Mouse (Mus musculus): ENCODE results near the gene Hmg20b. TPM values are rescaled to one million over a fixed set of nuclear protein-coding genes. Genes with fewer than 3 reads are reported as not detected.

The Hmg20b gene
- polyA plus RNA-seq, 1 experiment from 2014 or later = 71.7 TPM

DNA sequence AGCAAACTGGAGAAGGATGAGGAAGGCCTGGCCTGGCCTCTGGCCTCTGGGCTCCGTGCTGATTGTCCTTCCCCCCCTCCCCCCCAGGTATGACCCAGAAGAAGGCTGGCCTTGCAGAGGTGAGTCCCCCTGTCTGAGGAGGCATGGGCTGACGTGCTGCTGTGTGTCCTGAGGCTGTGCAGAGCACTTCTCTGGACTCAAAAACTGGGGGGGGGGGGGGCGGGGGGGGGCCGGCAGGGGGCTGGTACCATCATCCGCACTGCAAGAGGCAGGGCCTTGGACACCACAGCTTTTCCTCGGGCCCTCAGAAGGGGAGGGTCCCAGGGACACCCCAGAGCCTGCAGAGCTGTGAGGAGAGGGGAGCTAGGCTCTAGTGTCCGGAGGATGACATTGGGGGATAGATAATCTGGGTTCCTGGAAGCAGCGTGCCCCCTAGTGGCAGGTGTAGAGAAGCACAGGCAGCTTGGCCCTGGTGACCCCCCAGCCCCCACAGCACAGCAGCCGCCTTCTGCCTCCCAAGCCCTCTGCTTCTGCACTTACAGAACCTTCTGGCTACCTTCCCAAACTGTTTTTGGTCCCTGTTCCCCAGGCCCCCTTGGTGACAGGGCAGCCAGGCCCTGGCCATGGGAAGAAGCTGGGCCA lies 45.6 kb downstream of the Hmg20b start:
- Histone ChIP-seq H3K4me1 (replicated peaks) (peaks cover 41% of the 10 kb centered on the region), H3K9ac (no peak overlapping the region), H3K36me3 (peaks cover 39% of the 10 kb centered on the region), H3K4me3 (replicated peaks) (no peak overlapping the region), H3K27ac (no peak overlapping the region), H3K9me3 (no peaks in the 10 kb centered on the region), H3K27me3 (replicated peaks) (no peaks in the 10 kb centered on the region), H3K4me2 (replicated peaks) (no peak overlapping the region)
- no peak for ATAC-seq
- 21% methylated on average over 8 of the region's 9 CpGs for WGBS

DNA sequence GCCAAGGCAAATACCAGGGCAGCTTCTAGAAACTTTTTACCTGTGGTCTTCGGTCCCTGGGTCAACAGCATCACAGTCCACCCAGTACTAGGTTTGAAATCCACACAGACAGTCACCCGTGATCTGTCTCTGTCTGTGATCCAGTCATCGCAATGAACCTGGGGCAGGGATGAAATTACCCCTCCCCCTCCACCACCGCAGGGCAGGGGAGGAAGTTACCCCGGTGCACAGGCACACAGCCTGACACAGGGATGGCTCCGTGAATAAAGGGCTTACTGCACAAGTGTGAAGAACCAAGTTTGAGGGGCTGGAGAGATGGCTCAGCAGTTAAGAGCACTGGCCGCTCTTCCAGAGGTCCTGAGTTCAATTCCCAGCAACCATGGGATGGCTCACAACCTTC lies 46.5 kb downstream of the Hmg20b start:
- no peaks in the 10 kb centered on the region for H3K9me3 ChIP-seq
- H3K4me1 ChIP-seq (replicated peaks) = peaks cover 47% of the 10 kb centered on the region
- H3K27me3 ChIP-seq (replicated peaks) = no peaks in the 10 kb centered on the region
- no peak overlapping the region for H3K4me2 ChIP-seq (replicated peaks)
- ATAC-seq = no peak
- WGBS = 68% methylated on average over 7 of the region's 7 CpGs
- no peak overlapping the region for H3K4me3 ChIP-seq (replicated peaks)
- no peak overlapping the region for H3K27ac ChIP-seq
- H3K36me3 ChIP-seq = peaks cover 29% of the 10 kb centered on the region
- H3K9ac ChIP-seq = peak overlapping the region; percentile 18; the same call in 1 of the 2 replicates

DNA sequence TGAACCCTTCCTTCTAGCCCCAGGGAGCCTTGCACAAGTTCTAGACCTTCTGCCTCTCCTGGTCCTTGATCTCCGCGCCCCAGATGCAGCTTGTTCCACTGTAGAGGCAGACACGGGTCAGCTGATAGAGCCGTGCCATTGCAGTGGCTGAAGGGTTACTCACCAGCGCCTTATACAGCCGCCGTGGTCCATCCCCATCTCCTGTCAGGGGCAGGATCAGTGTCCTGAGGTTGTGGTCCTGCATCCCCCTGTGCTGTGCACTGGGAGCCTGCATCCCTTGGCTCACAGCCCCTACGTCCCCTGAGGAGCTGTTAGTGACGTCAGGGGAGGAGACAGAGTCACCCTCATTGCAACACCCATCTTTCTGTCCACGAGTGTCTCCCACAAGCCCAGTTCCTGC lies 47.0 kb downstream of the Hmg20b start:
- 0 out of 2 replicates have a peak, but pooled peaks have one; percentile 1 for ATAC-seq
- WGBS = 69% methylated on average over 10 of the region's 10 CpGs
- peak overlapping the region; percentile 18 for H3K9ac ChIP-seq
- H3K9me3 ChIP-seq = no peaks in the 10 kb centered on the region
- no peak overlapping the region for H3K4me3 ChIP-seq (replicated peaks)
- no peaks in the 10 kb centered on the region for H3K27me3 ChIP-seq (replicated peaks)
- H3K27ac ChIP-seq = peak overlapping the region; percentile 57
- peaks cover 27% of the 10 kb centered on the region for H3K36me3 ChIP-seq
- peaks cover 48% of the 10 kb centered on the region for H3K4me1 ChIP-seq (replicated peaks)
- H3K4me2 ChIP-seq (replicated peaks) = peak overlapping the region; percentile 43

DNA sequence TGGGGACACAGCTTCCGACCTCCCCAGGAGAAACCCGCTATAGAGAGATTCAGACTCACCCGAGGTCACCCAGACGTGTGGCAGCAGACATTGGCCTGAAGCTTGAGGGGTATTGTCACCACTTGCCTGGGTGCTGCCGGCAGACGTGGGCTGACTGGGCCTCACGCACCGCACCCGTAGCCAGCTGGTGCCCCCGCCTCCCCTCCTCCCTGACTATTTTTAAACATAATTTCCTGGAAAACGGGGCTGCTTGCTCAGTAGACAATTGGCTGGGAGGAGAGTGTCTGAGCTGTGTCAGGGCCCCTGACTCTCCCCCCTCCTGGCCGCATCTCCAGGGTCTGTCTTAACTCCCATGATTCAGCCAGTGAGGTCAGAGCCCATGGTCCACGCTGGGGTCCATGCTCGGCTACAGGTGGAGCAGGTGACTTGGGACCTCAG lies 47.5 kb downstream of the Hmg20b start:
- Histone ChIP-seq H3K4me1 (replicated peaks) (peaks cover 53% of the 10 kb centered on the region), H3K4me3 (replicated peaks) (no peak overlapping the region), H3K27me3 (replicated peaks) (no peaks in the 10 kb centered on the region), H3K9me3 (no peaks in the 10 kb centered on the region), H3K4me2 (replicated peaks) (peak overlapping the region; percentile 43), H3K27ac (peak overlapping the region; percentile 57), H3K9ac (peak overlapping the region; percentile 18), H3K36me3 (peaks cover 23% of the 10 kb centered on the region)
- ATAC-seq = peak; percentile 30
- WGBS = 27% methylated on average over 14 of the region's 14 CpGs

DNA sequence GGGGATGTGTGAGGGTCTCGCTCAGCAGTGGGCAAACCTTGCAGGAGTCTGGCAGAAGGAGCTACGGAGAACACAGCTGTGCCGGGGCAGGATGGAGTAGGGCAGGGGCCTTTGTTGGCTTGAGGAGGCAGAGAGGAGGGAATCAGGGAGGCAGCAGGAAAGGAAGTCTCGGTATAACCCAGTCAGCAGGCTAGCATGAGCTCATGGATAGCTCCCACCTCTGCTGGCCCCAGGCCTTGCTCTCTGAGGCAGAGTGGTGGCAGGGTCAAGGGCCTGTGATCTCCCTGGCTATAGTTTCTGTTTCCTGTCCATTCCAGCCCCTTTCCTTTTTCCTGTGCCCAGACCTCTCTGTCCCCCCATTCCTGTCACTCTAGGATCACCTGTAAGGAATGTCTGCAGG lies 48.0 kb downstream of the Hmg20b start:
- H3K4me2 ChIP-seq (replicated peaks) = peak overlapping the region; percentile 43
- peaks cover 58% of the 10 kb centered on the region for H3K4me1 ChIP-seq (replicated peaks)
- H3K27ac ChIP-seq = peak overlapping the region; percentile 57
- H3K4me3 ChIP-seq (replicated peaks) = no peak overlapping the region
- no peak for ATAC-seq
- H3K9me3 ChIP-seq = no peaks in the 10 kb centered on the region
- peaks cover 18% of the 10 kb centered on the region for H3K36me3 ChIP-seq
- no peaks in the 10 kb centered on the region for H3K27me3 ChIP-seq (replicated peaks)
- H3K9ac ChIP-seq = peak overlapping the region; percentile 18; the same call in 1 of the 2 replicates
- 67% methylated on average over 4 of the region's 4 CpGs for WGBS

DNA sequence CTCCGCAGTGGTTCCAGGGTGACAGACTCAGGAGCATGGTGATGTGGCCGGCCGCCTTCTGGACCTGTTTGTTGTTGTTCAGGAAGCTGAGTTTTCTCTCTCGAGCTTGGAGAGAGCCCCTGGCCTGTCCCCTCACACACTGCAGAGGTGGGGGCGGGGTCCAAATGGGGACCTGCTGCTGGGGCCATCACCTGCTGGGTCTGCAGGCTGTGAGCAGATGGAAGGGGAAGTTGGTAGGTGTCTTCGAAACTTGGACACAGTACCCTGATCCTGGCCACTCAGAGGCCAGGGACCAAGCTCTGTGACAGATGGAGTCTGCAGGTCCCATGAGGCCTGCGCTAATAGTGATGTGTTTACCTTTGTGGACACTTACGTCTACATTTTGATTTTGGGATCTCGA lies 49.0 kb downstream of the Hmg20b start:
- H3K27ac ChIP-seq = no peak overlapping the region
- H3K9me3 ChIP-seq = no peaks in the 10 kb centered on the region
- peaks cover 8% of the 10 kb centered on the region for H3K36me3 ChIP-seq
- peaks cover 60% of the 10 kb centered on the region for H3K4me1 ChIP-seq (replicated peaks)
- no peaks in the 10 kb centered on the region for H3K27me3 ChIP-seq (replicated peaks)
- 80% methylated on average over 9 of the region's 9 CpGs for WGBS
- no peak overlapping the region for H3K4me3 ChIP-seq (replicated peaks)
- no peak overlapping the region for H3K4me2 ChIP-seq (replicated peaks)
- H3K9ac ChIP-seq = no peak overlapping the region
- no peak for ATAC-seq

DNA sequence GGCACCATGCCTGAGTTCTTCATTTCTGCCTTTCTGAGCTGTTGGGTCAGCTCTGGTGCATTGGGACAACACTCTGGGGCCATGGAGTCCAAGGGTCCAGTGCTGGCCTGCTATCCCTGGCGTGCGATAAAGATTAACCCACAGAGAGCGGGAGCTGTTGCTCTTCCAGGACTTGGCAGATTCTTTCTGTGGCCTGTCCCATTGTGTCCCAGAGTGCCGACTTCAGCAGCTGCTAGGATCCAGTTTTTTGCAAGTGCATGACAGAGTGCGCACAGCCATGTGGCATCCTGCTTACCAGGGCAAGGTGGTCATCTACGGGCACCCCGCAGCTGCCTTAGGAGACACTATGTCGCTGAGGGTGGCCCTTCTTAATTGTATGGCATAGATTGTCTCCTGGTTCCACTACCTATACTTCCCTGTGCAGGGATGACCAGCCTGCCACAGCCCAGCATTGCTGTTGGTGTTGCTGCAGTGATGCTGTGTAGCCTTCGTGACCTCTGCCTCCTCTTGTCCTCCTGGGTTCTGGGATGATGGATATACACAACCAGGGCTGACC lies 49.9 kb downstream of the Hmg20b start:
- Histone ChIP-seq H3K4me3 (replicated peaks) (no peak overlapping the region), H3K9ac (0 out of 2 replicates have a peak overlapping the region, but pooled peaks have one; percentile 8), H3K27me3 (replicated peaks) (no peaks in the 10 kb centered on the region), H3K27ac (0 out of 2 replicates have a peak overlapping the region, but pooled peaks have one; percentile 11), H3K4me1 (replicated peaks) (peaks cover 65% of the 10 kb centered on the region), H3K9me3 (no peaks in the 10 kb centered on the region), H3K36me3 (no peaks in the 10 kb centered on the region; the same call in 1 of the 2 replicates), H3K4me2 (replicated peaks) (no peak overlapping the region)
- WGBS = 73% methylated on average over 9 of the region's 9 CpGs
- no peak for ATAC-seq

DNA sequence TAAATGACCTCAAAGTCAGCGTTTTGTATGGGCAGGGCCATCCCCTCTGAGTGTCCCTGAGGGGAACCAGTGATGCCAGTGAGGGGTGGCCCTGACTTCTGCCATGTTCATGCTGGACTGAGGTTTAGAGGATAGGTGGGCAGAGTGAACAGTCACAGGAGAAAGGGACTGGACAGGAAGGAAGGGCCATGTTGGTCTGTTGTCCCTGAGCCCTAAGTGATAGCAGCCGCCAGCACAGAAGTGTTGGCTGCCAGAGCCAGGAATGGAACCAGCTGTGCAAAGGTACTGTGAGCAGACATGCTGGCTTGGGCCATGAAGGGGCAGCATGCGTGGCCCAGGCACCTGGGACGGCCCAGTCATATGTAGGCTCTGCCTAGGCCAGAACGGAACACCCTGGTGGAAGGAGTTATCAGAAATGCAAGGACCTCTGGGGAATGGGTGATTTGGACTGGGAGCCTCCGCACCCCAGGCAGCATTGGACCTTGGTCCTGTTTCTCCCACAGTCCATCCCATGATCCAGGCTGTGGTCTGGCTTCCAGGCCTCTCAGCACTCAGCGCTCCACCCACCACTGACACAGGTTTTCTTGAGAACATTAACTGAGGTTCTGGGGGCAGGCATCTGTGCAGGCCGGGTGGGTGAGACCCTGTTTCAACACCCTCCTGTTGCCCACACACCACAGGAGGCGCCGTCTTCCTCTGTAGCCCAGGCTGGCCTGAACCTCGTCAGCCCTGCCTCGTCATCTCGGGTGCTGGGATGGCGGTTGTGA lies 50.5 kb downstream of the Hmg20b start:
- no peaks in the 10 kb centered on the region for H3K9me3 ChIP-seq
- no peaks in the 10 kb centered on the region; the same call in 1 of the 2 replicates for H3K36me3 ChIP-seq
- 0 out of 2 replicates have a peak overlapping the region, but pooled peaks have one; percentile 11 for H3K27ac ChIP-seq
- H3K4me3 ChIP-seq (replicated peaks) = no peak overlapping the region
- peaks cover 70% of the 10 kb centered on the region for H3K4me1 ChIP-seq (replicated peaks)
- ATAC-seq = no peak
- WGBS = 83% methylated on average over 14 of the region's 14 CpGs
- peak overlapping the region; percentile 18; the same call in 1 of the 2 replicates for H3K9ac ChIP-seq
- no peak overlapping the region for H3K4me2 ChIP-seq (replicated peaks)
- no peaks in the 10 kb centered on the region for H3K27me3 ChIP-seq (replicated peaks)

DNA sequence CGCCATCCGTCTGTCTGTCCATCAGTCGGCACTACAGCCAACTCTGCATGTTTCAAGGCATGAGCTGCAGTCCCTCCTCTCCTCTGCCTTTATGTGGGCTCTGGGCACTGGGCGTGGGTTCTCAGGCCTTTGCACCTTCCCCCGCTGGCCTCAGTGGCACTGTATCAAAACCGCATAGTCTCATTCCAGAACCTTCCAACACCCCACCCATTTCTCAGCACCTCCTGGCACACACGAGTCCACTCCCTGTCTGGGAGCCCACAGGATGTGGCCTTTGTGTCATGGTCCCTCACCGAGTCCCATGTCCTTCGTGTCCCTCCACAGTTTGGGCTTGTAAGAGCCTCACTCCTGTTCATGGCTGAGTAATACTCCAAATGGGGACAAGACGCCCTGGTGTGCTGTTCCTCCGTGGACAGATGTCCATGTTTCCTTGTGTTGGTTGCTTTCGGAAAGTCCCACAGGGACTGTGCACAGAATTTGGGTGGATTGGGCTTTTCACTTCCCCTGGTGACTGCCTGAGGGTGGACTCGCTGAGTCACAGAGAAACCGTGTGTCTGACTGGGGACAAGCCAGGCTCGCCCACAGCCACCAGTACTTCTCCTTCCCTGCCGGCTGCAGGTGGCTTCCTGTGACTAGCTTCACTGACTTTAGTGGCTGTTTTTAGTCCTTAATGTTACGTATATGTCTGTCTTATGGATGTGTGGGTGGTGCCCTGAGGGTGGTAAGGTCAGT lies 51.7 kb downstream of the Hmg20b start:
- Histone ChIP-seq H3K9me3 (no peaks in the 10 kb centered on the region), H3K36me3 (no peaks in the 10 kb centered on the region; the same call in 1 of the 2 replicates), H3K4me2 (replicated peaks) (no peak overlapping the region), H3K27me3 (replicated peaks) (no peaks in the 10 kb centered on the region), H3K4me3 (replicated peaks) (no peak overlapping the region), H3K4me1 (replicated peaks) (peaks cover 74% of the 10 kb centered on the region), H3K9ac (no peak overlapping the region), H3K27ac (peak overlapping the region; percentile 10; the same call in 1 of the 2 replicates)
- no peak for ATAC-seq
- WGBS = 89% methylated on average over 17 of the region's 17 CpGs

DNA sequence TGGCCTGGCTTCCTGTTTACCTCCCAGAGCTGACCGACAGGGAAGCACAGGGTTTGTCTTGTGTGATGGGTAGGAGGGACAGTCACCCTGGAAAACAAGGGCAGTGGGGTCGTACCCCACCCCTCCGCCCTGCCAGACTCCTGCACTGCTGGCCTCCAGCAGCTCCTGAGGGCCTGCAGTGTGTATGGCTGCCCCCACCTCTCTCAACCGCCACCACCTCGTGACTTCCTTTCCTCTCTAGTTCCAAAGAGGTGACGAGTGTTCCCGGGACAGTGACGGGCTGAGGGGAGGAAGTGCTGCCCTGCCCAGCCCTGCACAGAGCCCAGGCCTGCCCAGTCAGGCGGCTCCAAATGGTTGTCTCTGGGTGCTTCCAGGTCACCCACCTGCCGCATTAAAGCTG lies 52.4 kb downstream of the Hmg20b start:
- no peaks in the 10 kb centered on the region; the same call in 1 of the 2 replicates for H3K36me3 ChIP-seq
- 43% methylated on average over 10 of the region's 10 CpGs for WGBS
- 0 out of 2 replicates have a peak overlapping the region, but pooled peaks have one; percentile 11 for H3K4me2 ChIP-seq (replicated peaks)
- peaks cover 67% of the 10 kb centered on the region for H3K4me1 ChIP-seq (replicated peaks)
- ATAC-seq = no peak
- H3K27me3 ChIP-seq (replicated peaks) = no peaks in the 10 kb centered on the region
- no peak overlapping the region for H3K4me3 ChIP-seq (replicated peaks)
- peak overlapping the region; percentile 10; the same call in 1 of the 2 replicates for H3K9ac ChIP-seq
- H3K27ac ChIP-seq = peak overlapping the region; percentile 10
- no peaks in the 10 kb centered on the region for H3K9me3 ChIP-seq

DNA sequence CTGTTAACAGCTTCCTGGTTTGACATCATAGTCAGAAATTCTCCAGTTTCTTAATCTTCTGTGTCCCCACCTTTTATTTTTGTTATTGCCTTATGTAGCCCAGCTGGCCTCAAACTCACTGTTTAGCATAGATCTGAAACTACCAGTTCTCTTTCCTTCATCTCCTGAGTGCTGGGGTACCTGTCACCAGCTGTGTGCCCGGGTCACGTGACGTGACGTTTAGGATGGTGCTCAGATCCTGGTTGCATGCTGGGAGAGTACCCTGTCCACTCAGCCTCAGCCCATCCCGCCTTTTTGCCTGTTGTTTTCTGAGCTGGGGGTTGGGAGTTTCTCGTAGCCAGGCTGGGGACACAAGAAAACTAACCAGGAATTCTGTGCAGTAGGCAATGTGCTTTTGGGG lies 53.0 kb downstream of the Hmg20b start:
- H3K9me3 ChIP-seq = no peaks in the 10 kb centered on the region
- H3K4me2 ChIP-seq (replicated peaks) = 0 out of 2 replicates have a peak overlapping the region, but pooled peaks have one; percentile 11
- ATAC-seq = no peak
- peak overlapping the region; percentile 10; the same call in 1 of the 2 replicates for H3K27ac ChIP-seq
- no peaks in the 10 kb centered on the region for H3K27me3 ChIP-seq (replicated peaks)
- H3K4me3 ChIP-seq (replicated peaks) = no peak overlapping the region
- no peak overlapping the region for H3K9ac ChIP-seq
- no peaks in the 10 kb centered on the region; the same call in 1 of the 2 replicates for H3K36me3 ChIP-seq
- WGBS = 78% methylated on average over 6 of the region's 6 CpGs
- H3K4me1 ChIP-seq (replicated peaks) = peaks cover 63% of the 10 kb centered on the region

All from intestine, embryonic 15.5 days (tissue).